Mouse (Mus musculus): ENCODE results near the gene Ccdc102a. TPM values are rescaled to one million over a fixed set of nuclear protein-coding genes. Genes with fewer than 3 reads are reported as not detected.
A peak's percentile ranks its signal among the peaks of the same experiment; 100 is the strongest.

Ccdc102a gene
- total and polyA plus RNA-seq, 2 experiments from 2014 or later: 4.8 to 8.1 TPM

- Histone ChIP-seq H3K4me3 (ENCODE audit: low read depth, low read length) (peak overlapping the region; percentile 58), H3K4me1 (ENCODE audit: insufficient read depth) (peaks cover 13% of the 10 kb centered on the region), H3K36me3 (ENCODE audit: insufficient read depth) (no peaks in the 10 kb centered on the region), H3K9me3 (ENCODE audit: low read length) (no peaks in the 10 kb centered on the region), H3K4me2 (ENCODE audit: low read depth) (peak overlapping the region; percentile 94), H3K27me3 (ENCODE audit: insufficient read depth, low read length) (no peaks in the 10 kb centered on the region; the same call in 1 of the 2 replicates), H3K9ac (peak overlapping the region; percentile 53), H3K27ac (ENCODE audit: low read depth, low read length) (0 out of 2 replicates have a peak overlapping the region, but pooled peaks have one; percentile 21)
- no peak for TF ChIP-seq CTCF (IDR thresholded peaks at IDR 0.05; ENCODE audit: low read depth)
- DNase-seq (no peak), ATAC-seq (no peak)
- 6% methylated on average over 11 of the region's 20 CpGs for WGBS
Measured at GRCm38 (mm10) chr8:94875871-94876150, 42.1 kb downstream of the Ccdc102a start.

- H3K4me1 ChIP-seq (ENCODE audit: insufficient read depth): peaks cover 13% of the 10 kb centered on the region
- 0 out of 2 replicates have a peak overlapping the region, but pooled peaks have one; percentile 21 for H3K27ac ChIP-seq (ENCODE audit: low read depth, low read length)
- H3K9me3 ChIP-seq (ENCODE audit: low read length): no peaks in the 10 kb centered on the region
- H3K4me2 ChIP-seq (ENCODE audit: low read depth): peak overlapping the region; percentile 94
- DNase-seq (peak; percentile 40), ATAC-seq (no peak)
- H3K27me3 ChIP-seq (ENCODE audit: insufficient read depth, low read length): no peaks in the 10 kb centered on the region; the same call in 1 of the 2 replicates
- peak overlapping the region; percentile 53 for H3K9ac ChIP-seq
- H3K4me3 ChIP-seq (ENCODE audit: low read depth, low read length): peak overlapping the region; percentile 58
- 10% methylated on average over 17 of the region's 17 CpGs for WGBS
- TF ChIP-seq CTCF (IDR thresholded peaks at IDR 0.05; ENCODE audit: low read depth): no peak
- no peaks in the 10 kb centered on the region for H3K36me3 ChIP-seq (ENCODE audit: insufficient read depth)
Measured at GRCm38 (mm10) chr8:94875096-94875870, 42.6 kb downstream of the Ccdc102a start.

DNA sequence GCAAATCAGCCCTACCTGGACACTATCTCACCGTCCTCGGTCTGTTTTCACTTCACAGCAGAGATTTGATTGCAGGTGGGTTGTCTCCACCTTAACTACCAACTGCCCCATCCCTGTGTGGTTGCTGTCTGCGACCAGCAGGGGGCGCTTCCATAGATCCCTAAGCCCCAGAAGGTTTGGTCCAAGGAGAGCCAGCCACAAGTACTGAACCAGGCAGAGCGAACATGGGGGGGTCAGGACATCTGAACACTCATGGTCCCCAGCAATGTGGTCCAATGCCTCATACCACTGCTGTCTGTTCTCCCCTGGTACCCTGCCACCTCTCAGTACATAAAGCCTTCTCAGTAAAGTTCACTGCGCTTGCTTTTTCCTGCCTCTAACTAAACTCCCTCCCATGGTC, 43.5 kb downstream of the Ccdc102a start:
- H3K27ac ChIP-seq (ENCODE audit: low read depth, low read length): no peak overlapping the region
- H3K4me1 ChIP-seq (ENCODE audit: insufficient read depth): peaks cover 17% of the 10 kb centered on the region
- H3K27me3 ChIP-seq (ENCODE audit: insufficient read depth, low read length): no peaks in the 10 kb centered on the region; the same call in 1 of the 2 replicates
- H3K36me3 ChIP-seq (ENCODE audit: insufficient read depth): no peaks in the 10 kb centered on the region
- peak; percentile 69 for DNase-seq
- peak overlapping the region; percentile 94 for H3K4me2 ChIP-seq (ENCODE audit: low read depth)
- H3K4me3 ChIP-seq (ENCODE audit: low read depth, low read length): peak overlapping the region; percentile 58
- TF ChIP-seq CTCF (IDR thresholded peaks at IDR 0.05; ENCODE audit: low read depth): peak; percentile 86
- 14% methylated on average over 6 of the region's 6 CpGs for WGBS
- ATAC-seq: no peak
- H3K9me3 ChIP-seq (ENCODE audit: low read length): no peaks in the 10 kb centered on the region
- H3K9ac ChIP-seq: no peak overlapping the region

- Histone ChIP-seq H3K36me3 (ENCODE audit: insufficient read depth) (peaks cover under 1% of the 10 kb centered on the region; the same call in 1 of the 2 replicates), H3K27me3 (ENCODE audit: insufficient read depth, low read length) (no peaks in the 10 kb centered on the region; the same call in 1 of the 2 replicates), H3K4me2 (ENCODE audit: low read depth) (no peak overlapping the region), H3K27ac (ENCODE audit: low read depth, low read length) (no peak overlapping the region), H3K4me3 (ENCODE audit: low read depth, low read length) (no peak overlapping the region), H3K9ac (no peak overlapping the region), H3K9me3 (ENCODE audit: low read length) (no peaks in the 10 kb centered on the region), H3K4me1 (ENCODE audit: insufficient read depth) (peaks cover 28% of the 10 kb centered on the region)
- ATAC-seq (no peak), DNase-seq (no peak)
- no peak for TF ChIP-seq CTCF (IDR thresholded peaks at IDR 0.05; ENCODE audit: low read depth)
- 82% methylated on average over 2 of the region's 2 CpGs for WGBS
Measured at GRCm38 (mm10) chr8:94872576-94872975, 45.3 kb downstream of the Ccdc102a start.

DNA sequence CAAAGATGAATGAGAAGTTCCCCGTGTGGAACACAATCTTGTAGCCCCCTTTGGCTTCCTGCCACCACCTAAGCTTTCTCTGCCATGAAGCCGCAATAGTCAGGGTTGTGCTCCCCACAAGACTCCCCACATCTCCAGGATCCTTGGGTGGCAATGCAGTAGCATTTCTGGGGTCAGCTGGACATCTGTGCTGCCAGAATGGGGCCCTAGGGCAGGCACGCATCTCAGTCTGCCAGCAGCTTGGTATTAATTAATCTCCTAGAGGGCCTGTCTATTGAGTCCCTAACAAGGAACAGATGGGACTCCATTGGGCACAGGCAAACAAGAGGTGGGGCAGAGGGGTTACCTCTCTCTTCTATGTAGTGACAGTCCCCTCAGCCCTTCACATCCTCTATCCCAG, 45.7 kb downstream of the Ccdc102a start:
- Histone ChIP-seq H3K4me3 (ENCODE audit: low read depth, low read length) (no peak overlapping the region), H3K9ac (no peak overlapping the region), H3K9me3 (ENCODE audit: low read length) (no peaks in the 10 kb centered on the region), H3K27me3 (ENCODE audit: insufficient read depth, low read length) (no peaks in the 10 kb centered on the region; the same call in 1 of the 2 replicates), H3K36me3 (ENCODE audit: insufficient read depth) (peaks cover 5% of the 10 kb centered on the region), H3K27ac (ENCODE audit: low read depth, low read length) (no peak overlapping the region), H3K4me2 (ENCODE audit: low read depth) (no peak overlapping the region), H3K4me1 (ENCODE audit: insufficient read depth) (peaks cover 28% of the 10 kb centered on the region)
- DNase-seq (no peak), ATAC-seq (no peak)
- no peak for TF ChIP-seq CTCF (IDR thresholded peaks at IDR 0.05; ENCODE audit: low read depth)
- 31% methylated on average over 3 of the region's 3 CpGs for WGBS

DNA sequence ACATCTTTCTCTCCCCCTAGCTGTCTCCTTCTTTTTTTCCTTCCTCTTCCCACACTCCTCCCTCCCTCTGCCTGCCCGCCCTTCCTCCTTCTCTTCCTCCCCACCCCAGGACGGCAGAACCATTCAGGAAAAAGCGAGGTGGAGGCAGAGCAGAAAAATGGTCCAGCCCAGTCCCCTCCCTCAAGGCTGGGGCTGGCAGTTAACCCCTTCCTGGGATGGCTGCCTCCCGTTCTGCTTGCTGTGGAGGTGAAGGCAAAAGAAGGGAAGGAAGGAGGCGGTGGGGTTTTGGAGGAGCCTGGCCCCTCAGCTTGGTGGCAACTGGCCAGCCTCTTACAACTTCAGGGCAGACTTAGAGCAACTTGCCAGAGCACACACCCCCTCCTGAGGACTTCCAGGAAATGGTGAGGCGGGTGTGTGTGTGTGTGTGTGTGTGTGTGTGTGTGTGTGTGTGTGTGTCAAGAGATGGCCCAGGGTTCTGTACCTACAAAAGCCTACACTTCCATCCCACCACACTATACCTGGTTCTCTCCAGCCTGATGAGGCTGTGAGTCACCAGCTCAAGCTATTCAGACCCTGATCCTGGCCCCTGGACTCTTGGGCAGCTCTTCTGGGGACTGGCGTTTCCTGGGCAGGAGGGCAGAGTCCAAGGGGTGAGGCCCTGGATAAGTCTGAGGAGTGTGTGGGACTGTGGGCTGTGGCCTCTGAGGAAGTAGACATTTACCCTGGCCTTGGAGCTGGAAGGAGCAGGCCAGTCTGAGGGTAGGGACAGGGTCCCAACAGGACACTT, 46.6 kb downstream of the Ccdc102a start:
- Histone ChIP-seq H3K9ac (peak overlapping the region; percentile 63), H3K9me3 (ENCODE audit: low read length) (no peaks in the 10 kb centered on the region), H3K27ac (ENCODE audit: low read depth, low read length) (peak overlapping the region; percentile 80), H3K36me3 (ENCODE audit: insufficient read depth) (peaks cover 13% of the 10 kb centered on the region), H3K4me1 (ENCODE audit: insufficient read depth) (peaks cover 28% of the 10 kb centered on the region), H3K4me2 (ENCODE audit: low read depth) (peak overlapping the region; percentile 62), H3K4me3 (ENCODE audit: low read depth, low read length) (peak overlapping the region; percentile 63), H3K27me3 (ENCODE audit: insufficient read depth, low read length) (no peaks in the 10 kb centered on the region; the same call in 1 of the 2 replicates)
- WGBS: 5% methylated on average over 7 of the region's 7 CpGs
- peak; percentile 32; the same call in 1 of the 2 replicates for TF ChIP-seq CTCF (IDR thresholded peaks at IDR 0.05; ENCODE audit: low read depth)
- ATAC-seq (peak; percentile 89), DNase-seq (peak; percentile 92)
